Mouse (Mus musculus) heart, embryonic 11.5 days (tissue): Measurements from ENCODE around the gene Tmem206. TPM values are rescaled to one million over a fixed set of nuclear protein-coding genes. Genes with fewer than 3 reads are reported as not detected.
A peak's percentile ranks its signal among the peaks of the same experiment; 100 is the strongest.

Experiments used
- ATAC-seq: fragments of 200-750 bp; cut with Nextera tagmentation; replicated peaks from 2 replicates; pipeline ENCODE4 v1.8.0; 2017; ENCODE audit warnings: moderate library complexity; ENCODE audit not compliant: insufficient number of reproducible peaks, low FRiP score, low TSS enrichment
- H3K27ac ChIP-seq: fragments of 300-500 bp; sonication (generic); 2 replicates; pipeline ENCODE4 v1.5.1; 2014; ENCODE audit warnings: mild to moderate bottlenecking, low read depth, low read length
- H3K27me3 ChIP-seq: fragments of 300-500 bp; sonication (generic); 2 replicates; pipeline ENCODE4 v1.6.1; 2014; ENCODE audit warnings: mild to moderate bottlenecking, low read length, mixed read lengths; ENCODE audit not compliant: control insufficient read depth, insufficient read depth
- H3K36me3 ChIP-seq: fragments of 300-500 bp; sonication (generic); 2 replicates; pipeline ENCODE4 v1.6.1; 2014; ENCODE audit warnings: mild to moderate bottlenecking, low read length, moderate library complexity, mixed read lengths; ENCODE audit not compliant: control insufficient read depth, insufficient read depth
- H3K4me1 ChIP-seq: fragments of 300-500 bp; sonication (generic); 2 replicates; pipeline ENCODE4 v1.6.1; 2014; ENCODE audit warnings: low read length; ENCODE audit not compliant: control insufficient read depth, insufficient read depth
- H3K4me2 ChIP-seq: fragments of 300-500 bp; sonication (generic); 2 replicates; pipeline ENCODE4 v1.6.1; 2014; ENCODE audit warnings: mild to moderate bottlenecking, moderate library complexity
- H3K4me3 ChIP-seq: fragments of 300-500 bp; sonication (generic); 2 replicates; pipeline ENCODE4 v1.5.1; 2014; ENCODE audit warnings: low read depth, low read length
- H3K9ac ChIP-seq: fragments of 300-500 bp; sonication (generic); 2 replicates; pipeline ENCODE4 v1.6.1; 2014; ENCODE audit warnings: mild to moderate bottlenecking, low read depth, low read length, moderate library complexity
- H3K9me3 ChIP-seq: fragments of 300-500 bp; sonication (generic); replicated peaks from 2 replicates; pipeline ENCODE4 v1.6.1; 2016; ENCODE audit warnings: low read length; ENCODE audit not compliant: control insufficient read depth
- WGBS: fragments of 180-500 bp; shearing (Covaris S2); extraction: QIAGEN DNeasy Blood & Tissue Kit; methylation state at CpG from one replicate; pipeline ENCODE4 v1.1.7; 2014; ENCODE audit not compliant: insufficient replicate concordance; 5-methylcytosine and 5-hydroxymethylcytosine counted together
- polyA plus RNA-seq: library from polyadenylated mRNA; unstranded; fragments of >200 nt; fragmentation: Nextera tagmentation; extraction: Ambion mirVana; gene quantifications from 2 replicates; pipeline ENCODE4 v1.2.1, GENCODE M21; 2014

Tmem206 gene
- polyA plus RNA-seq, 1 experiment from 2014 or later = 18.7 TPM

DNA sequence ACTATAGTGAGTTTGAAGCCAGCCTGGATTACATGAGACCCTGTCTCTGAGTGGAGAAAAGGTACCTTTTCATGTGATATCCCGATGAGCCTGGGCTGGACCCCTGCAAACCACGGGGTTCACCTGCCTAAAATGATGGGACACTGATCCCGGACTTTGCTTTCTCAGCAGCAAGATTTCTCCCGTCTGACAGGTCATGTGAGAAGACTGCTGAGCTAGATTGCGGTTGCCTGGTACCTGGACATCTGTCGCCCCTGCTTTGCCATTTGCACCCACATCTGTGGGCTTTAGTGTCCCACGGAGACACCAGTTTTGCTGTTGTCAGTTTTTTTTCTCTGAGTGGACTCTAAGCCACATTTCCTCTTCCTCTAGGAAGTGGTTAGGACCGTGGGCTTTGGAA is 1.5 kb downstream of the Tmem206 start:
- H3K27me3 ChIP-seq = no peaks in the 10 kb centered on the region
- H3K9me3 ChIP-seq = no peaks in the 10 kb centered on the region
- peaks cover 2% of the 10 kb centered on the region; the same call in 1 of the 2 replicates for H3K36me3 ChIP-seq
- no peak overlapping the region for H3K4me3 ChIP-seq
- no peak for ATAC-seq
- H3K4me2 ChIP-seq = peak overlapping the region; percentile 95; the same call in 1 of the 2 replicates
- WGBS = 79% methylated on average over 8 of the region's 8 CpGs
- 0 out of 2 replicates have a peak overlapping the region, but pooled peaks have one; percentile 5 for H3K9ac ChIP-seq
- H3K4me1 ChIP-seq = peaks cover 16% of the 10 kb centered on the region
- no peak overlapping the region for H3K27ac ChIP-seq

DNA sequence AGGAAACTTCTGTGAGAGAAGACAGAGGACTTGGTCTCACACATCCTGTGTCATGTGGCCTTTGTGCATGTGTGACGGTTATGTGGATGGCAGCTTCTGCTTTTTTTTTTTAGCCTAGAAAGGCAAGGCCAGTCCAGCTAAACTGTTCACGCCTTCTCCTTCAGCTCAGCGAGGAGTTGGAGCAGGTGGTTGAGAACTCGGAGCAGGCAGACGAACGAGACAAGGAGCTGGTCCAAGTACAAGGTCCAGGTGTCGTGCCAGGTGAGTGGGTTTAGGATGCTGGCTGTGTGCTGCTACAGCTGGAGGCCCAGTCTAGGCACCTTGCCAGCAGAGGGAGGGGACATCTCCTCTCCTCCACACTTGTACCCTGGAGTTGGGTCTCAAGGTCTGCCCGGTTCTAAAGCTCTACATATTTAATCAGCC is 2.3 kb downstream of the Tmem206 start:
- ATAC-seq = no peak
- H3K27me3 ChIP-seq = no peaks in the 10 kb centered on the region
- no peak overlapping the region for H3K27ac ChIP-seq
- peaks cover 16% of the 10 kb centered on the region for H3K4me1 ChIP-seq
- H3K9ac ChIP-seq = no peak overlapping the region
- no peak overlapping the region for H3K4me2 ChIP-seq
- no peak overlapping the region for H3K4me3 ChIP-seq
- 81% methylated on average over 8 of the region's 8 CpGs for WGBS
- H3K36me3 ChIP-seq = peaks cover 2% of the 10 kb centered on the region; the same call in 1 of the 2 replicates
- no peaks in the 10 kb centered on the region for H3K9me3 ChIP-seq

DNA sequence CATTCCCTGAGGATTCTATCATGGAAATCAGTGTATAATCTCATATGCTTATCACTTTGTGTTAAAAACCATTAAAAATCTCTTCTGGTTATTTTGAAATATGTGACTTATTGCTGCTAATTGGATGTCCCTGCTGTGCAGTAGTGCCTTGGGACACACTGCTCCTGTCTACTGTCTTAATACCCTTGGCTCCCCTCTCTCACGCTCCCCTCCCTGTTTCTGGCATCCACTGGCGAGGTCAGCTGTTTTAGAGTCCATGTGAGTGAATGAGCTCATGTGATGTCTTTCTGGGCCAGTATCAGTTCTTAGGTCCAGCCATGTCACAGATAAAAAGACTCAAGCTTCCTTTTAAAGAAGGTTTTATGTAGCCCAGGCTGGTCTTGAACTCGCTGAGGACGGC is 4.6 kb downstream of the Tmem206 start:
- Histone ChIP-seq H3K9me3 (no peaks in the 10 kb centered on the region), H3K9ac (no peak overlapping the region), H3K4me1 (peaks cover 16% of the 10 kb centered on the region), H3K4me3 (no peak overlapping the region), H3K36me3 (peaks cover 2% of the 10 kb centered on the region; the same call in 1 of the 2 replicates), H3K27ac (no peak overlapping the region), H3K27me3 (no peaks in the 10 kb centered on the region), H3K4me2 (no peak overlapping the region)
- ATAC-seq = no peak
- 81% methylated on average over 4 of the region's 4 CpGs for WGBS

DNA sequence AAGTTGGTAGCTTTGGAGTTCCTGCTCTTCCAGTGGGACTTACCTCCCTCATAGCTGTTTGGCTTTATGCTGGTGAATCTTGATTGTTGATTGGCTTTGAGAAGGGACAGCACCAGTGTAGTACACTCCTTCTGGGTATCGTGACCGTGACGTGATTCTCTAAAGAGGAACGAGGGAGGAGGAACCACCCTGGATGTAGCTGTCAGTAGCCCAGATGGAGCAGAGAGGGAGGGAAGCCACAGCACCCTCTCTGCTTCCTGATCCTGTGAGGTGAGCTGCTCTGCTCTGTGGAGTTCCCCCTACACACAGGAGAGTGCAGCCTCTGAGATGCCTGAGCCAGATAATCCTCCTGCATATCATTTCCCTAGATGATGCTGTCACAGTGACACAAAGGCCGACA is 8.8 kb downstream of the Tmem206 start:
- H3K4me3 ChIP-seq = no peak overlapping the region
- H3K36me3 ChIP-seq = peaks cover 9% of the 10 kb centered on the region
- no peaks in the 10 kb centered on the region for H3K9me3 ChIP-seq
- H3K27me3 ChIP-seq = no peaks in the 10 kb centered on the region
- H3K4me1 ChIP-seq = no peaks in the 10 kb centered on the region
- ATAC-seq = no peak
- 80% methylated on average over 5 of the region's 5 CpGs for WGBS
- no peak overlapping the region for H3K9ac ChIP-seq
- no peak overlapping the region for H3K4me2 ChIP-seq
- no peak overlapping the region for H3K27ac ChIP-seq

DNA sequence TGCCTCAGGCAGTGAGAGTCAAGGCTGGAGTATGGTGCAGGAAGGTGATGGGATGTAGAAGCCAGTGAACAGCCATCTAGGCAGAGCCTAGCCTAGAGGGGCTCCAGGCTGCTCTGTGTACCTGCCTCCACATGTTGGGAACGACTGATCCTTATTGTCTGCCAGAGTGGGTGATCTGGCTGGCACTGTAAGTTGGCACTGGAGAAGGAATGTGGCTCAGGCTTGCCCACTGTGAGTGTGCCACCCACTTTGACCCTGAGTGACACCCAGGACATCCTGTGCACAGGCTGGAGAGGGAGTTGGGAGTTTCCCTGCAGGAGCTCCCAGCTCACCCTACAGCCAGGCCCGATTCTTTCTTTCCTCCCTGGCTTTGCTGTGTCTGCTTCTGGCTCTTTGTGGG is 14.2 kb downstream of the Tmem206 start:
- no peak overlapping the region for H3K9ac ChIP-seq
- H3K36me3 ChIP-seq = peaks cover 16% of the 10 kb centered on the region
- H3K27me3 ChIP-seq = no peaks in the 10 kb centered on the region
- 87% methylated on average over 2 of the region's 2 CpGs for WGBS
- H3K27ac ChIP-seq = no peak overlapping the region
- H3K4me1 ChIP-seq = no peaks in the 10 kb centered on the region
- no peak overlapping the region for H3K4me3 ChIP-seq
- H3K9me3 ChIP-seq = no peaks in the 10 kb centered on the region
- no peak for ATAC-seq
- H3K4me2 ChIP-seq = no peak overlapping the region

DNA sequence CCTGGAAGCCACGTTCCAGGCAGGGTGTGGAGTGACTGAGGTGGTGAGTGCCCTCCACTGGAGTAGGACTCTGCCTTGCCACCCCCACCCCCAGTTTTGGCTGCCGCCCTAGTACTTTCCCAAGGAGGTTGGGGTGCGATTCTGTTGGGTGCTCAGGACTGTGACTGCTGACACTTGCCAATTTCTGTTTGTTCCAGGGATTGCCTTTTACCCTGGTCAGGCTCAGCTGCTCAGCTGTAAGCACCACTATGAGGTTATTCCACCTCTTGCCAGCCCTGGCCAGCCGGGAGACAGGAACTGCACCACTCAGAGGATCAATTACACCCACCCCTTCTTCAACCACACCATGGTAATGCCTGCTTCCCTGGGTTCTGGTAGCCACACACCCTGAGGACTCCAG is 14.8 kb downstream of the Tmem206 start:
- no peaks in the 10 kb centered on the region for H3K27me3 ChIP-seq
- ATAC-seq = no peak
- no peak overlapping the region for H3K9ac ChIP-seq
- peaks cover 19% of the 10 kb centered on the region for H3K36me3 ChIP-seq
- H3K9me3 ChIP-seq = no peaks in the 10 kb centered on the region
- H3K4me2 ChIP-seq = no peak overlapping the region
- H3K4me1 ChIP-seq = no peaks in the 10 kb centered on the region
- 80% methylated on average over 4 of the region's 4 CpGs for WGBS
- H3K4me3 ChIP-seq = no peak overlapping the region
- H3K27ac ChIP-seq = no peak overlapping the region

DNA sequence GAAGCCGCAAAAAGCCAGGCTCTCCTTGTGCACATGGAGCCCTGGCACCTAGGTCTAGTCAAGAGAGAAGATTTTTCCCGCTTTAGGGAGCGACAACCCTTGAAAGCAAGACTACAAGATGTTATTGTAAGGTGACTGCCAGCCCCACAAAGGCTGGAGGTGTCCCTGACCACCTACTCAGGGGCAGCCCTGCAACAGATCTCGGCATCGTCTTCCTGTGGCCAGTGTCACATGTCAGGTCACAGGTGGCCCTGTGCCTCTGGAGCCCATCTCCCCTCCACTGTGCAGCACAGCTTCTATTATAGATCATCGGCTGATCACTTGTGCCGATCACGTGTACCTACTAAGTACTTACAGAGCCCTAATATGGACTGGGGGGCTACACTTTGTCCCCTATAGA is 21.9 kb downstream of the Tmem206 start:
- 75% methylated on average over 8 of the region's 8 CpGs for WGBS
- H3K9ac ChIP-seq = no peak overlapping the region
- H3K27ac ChIP-seq = no peak overlapping the region
- H3K27me3 ChIP-seq = no peaks in the 10 kb centered on the region
- no peak overlapping the region for H3K4me2 ChIP-seq
- ATAC-seq = no peak
- H3K9me3 ChIP-seq = no peaks in the 10 kb centered on the region
- H3K36me3 ChIP-seq = peaks cover 14% of the 10 kb centered on the region; the same call in 1 of the 2 replicates
- no peak overlapping the region for H3K4me3 ChIP-seq
- H3K4me1 ChIP-seq = peaks cover 24% of the 10 kb centered on the region

DNA sequence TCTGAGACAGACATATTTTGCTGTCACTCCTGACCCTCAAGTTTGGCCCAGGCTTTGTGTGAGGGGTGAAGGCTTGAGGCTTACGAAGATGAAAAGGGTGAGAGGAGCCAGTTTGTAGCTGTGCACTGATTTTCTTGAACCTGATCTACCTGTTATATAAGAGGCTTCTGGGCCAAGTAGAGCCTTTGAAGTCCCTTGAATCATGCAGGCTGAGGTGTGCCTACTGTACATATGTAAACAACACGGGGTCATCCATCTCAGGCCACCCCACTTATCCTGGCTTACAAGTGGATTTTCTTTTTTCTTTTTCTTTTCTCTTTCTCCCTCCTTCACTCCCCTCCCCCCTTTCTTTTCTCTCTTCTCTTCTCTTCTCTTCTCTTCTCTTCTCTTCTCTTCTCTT is 22.9 kb downstream of the Tmem206 start:
- Histone ChIP-seq H3K4me2 (no peak overlapping the region), H3K4me3 (no peak overlapping the region), H3K9ac (no peak overlapping the region), H3K36me3 (peaks cover 17% of the 10 kb centered on the region; the same call in 1 of the 2 replicates), H3K4me1 (peaks cover 28% of the 10 kb centered on the region), H3K9me3 (no peaks in the 10 kb centered on the region), H3K27me3 (no peaks in the 10 kb centered on the region), H3K27ac (no peak overlapping the region)
- no peak for ATAC-seq
- 56% methylated on average over 2 of the region's 2 CpGs for WGBS

DNA sequence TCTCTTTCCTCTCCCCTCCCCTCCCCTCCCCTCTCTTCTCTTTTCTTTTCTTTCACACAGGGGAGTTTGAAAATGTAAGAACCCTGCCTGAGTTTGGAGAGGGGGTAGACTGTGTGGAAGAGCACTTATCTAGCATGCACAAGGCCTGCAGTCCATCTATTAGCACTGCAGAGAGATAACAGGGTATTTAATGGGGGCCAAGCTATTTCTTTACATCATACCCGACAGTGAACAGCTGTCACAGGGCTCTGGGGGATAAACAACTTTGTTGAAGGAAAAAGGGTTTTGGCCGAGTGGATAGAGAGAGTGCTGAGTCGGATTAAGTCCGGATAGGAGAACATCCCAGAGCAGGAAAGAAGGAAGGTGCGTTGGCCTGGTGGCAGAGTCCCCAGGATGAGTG is 23.3 kb downstream of the Tmem206 start:
- H3K4me3 ChIP-seq = no peak overlapping the region
- no peaks in the 10 kb centered on the region for H3K9me3 ChIP-seq
- H3K36me3 ChIP-seq = peaks cover 18% of the 10 kb centered on the region; the same call in 1 of the 2 replicates
- H3K27ac ChIP-seq = no peak overlapping the region
- no peak overlapping the region for H3K9ac ChIP-seq
- ATAC-seq = 0 out of 2 replicates have a peak, but pooled peaks have one; percentile 37
- peaks cover 28% of the 10 kb centered on the region for H3K4me1 ChIP-seq
- no peaks in the 10 kb centered on the region for H3K27me3 ChIP-seq
- H3K4me2 ChIP-seq = no peak overlapping the region
- 19% methylated on average over 5 of the region's 5 CpGs for WGBS
